ENCODE assay signal across 16 mouse cellular contexts in the genomic region with DNA sequence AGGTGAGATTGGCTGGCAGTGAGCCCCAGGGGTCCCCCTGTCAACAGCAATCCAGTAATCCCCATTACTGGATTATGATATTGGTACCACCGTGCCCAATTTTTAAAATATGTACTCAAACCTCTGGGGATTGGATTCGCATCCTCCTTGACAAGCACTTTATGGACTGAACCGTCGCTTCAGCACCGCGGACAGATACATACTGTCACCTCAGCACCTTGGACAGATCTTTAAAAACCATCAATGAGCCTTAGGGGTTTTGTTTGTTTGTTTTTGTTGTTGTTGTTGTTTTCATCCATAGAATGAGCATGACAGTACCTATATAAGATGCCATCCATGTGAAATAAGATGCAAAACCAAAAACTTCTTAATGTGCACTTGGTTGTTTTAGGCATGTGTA. TPM values are rescaled to one million over a fixed set of nuclear protein-coding genes. Genes with fewer than 3 reads are reported as not detected.
DNase-seq lines count a peak whose midpoint lies in the region; ATAC-seq and TF ChIP-seq lines count a peak whose summit lies in the region.
"Had no signal": no experiment of that assay in that cellular context is flagged by ENCODE, and none has a peak within 500 bp of the region (broad histone marks: within the 10 kb centered on the region; RNA-seq: fewer than 3 reads in every experiment).

No protein-coding gene starts in this region.

- H3K27ac ChIP-seq in lung, embryonic 14.5 days (ENCODE audit: low read depth): no peak overlapping the region
- no peak overlapping the region for H3K27ac ChIP-seq in limb, embryonic 14.5 days (replicated peaks; ENCODE audit: low read depth, low read length)
- no peak overlapping the region for H3K27ac ChIP-seq in intestine, postnatal 0 days (ENCODE audit: low read depth, low read length)
- H3K27ac ChIP-seq: embryonic facial prominence, embryonic 13.5 days; macrophage; neural tube, embryonic 12.5 days had no signal

- 12% methylated on average over 6 of the region's 6 CpGs for WGBS in lung, embryonic 14.5 days
- 12% methylated on average over 6 of the region's 6 CpGs for WGBS in limb, embryonic 14.5 days
- WGBS in intestine, postnatal 0 days: 12% methylated on average over 6 of the region's 6 CpGs

- DNase-seq in adrenal gland, adult 2 months: peak; percentile 20
- DNase-seq in adrenal gland, adult 8-10 months: no peak
- DNase-seq in lung, embryonic 14.5 days: peak; percentile 61
- DNase-seq in lung, adult 18-20 months: no peak
- peak; percentile 50 for DNase-seq in adrenal gland, postnatal 10 days
- peak; percentile 42 for DNase-seq in limb, embryonic 14.5 days (ENCODE audit: low spot score)
- DNase-seq: cerebellum, adult 11 months; thymus, postnatal 4 days had no signal

- H3K9ac ChIP-seq in lung, embryonic 14.5 days: no peak overlapping the region
- no peak overlapping the region for H3K9ac ChIP-seq in limb, embryonic 14.5 days (ENCODE audit: low read depth, low read length, severe bottlenecking)
- H3K9ac ChIP-seq in intestine, postnatal 0 days (ENCODE audit: low read depth, low read length): no peak overlapping the region
- H3K9ac ChIP-seq: embryonic facial prominence, embryonic 13.5 days; neural tube, embryonic 12.5 days had no signal

- no peak overlapping the region for H3K4me2 ChIP-seq in lung, embryonic 14.5 days
- H3K4me2 ChIP-seq in limb, embryonic 14.5 days (replicated peaks; ENCODE audit: low read depth, low read length, severe bottlenecking): no peak overlapping the region
- no peak overlapping the region for H3K4me2 ChIP-seq in intestine, postnatal 0 days (replicated peaks; ENCODE audit: low read depth)
- H3K4me2 ChIP-seq: embryonic facial prominence, embryonic 13.5 days; neural tube, embryonic 12.5 days had no signal

- no peak for TF ChIP-seq CTCF in lung, embryonic 14.5 days (IDR thresholded peaks at IDR 0.05; ENCODE audit: low read depth)
- TF ChIP-seq CTCF in intestine, postnatal 0 days (IDR thresholded peaks at IDR 0.05; ENCODE audit: low read depth): no peak

- no peaks in the 10 kb centered on the region for H3K36me3 ChIP-seq in lung, embryonic 14.5 days (ENCODE audit: insufficient read depth)
- H3K36me3 ChIP-seq in limb, embryonic 14.5 days (ENCODE audit: control insufficient read depth, insufficient read depth, low read length): no peaks in the 10 kb centered on the region
- H3K36me3 ChIP-seq in intestine, postnatal 0 days (ENCODE audit: control insufficient read depth, insufficient read depth): no peaks in the 10 kb centered on the region
- H3K36me3 ChIP-seq: embryonic facial prominence, embryonic 13.5 days; neural tube, embryonic 12.5 days had no signal

- H3K27me3 ChIP-seq in lung, embryonic 14.5 days (ENCODE audit: insufficient read depth, low read length): no peaks in the 10 kb centered on the region
- H3K27me3 ChIP-seq in limb, embryonic 14.5 days (ENCODE audit: control insufficient read depth, insufficient read depth, low read length): no peaks in the 10 kb centered on the region
- H3K27me3 ChIP-seq in intestine, postnatal 0 days (replicated peaks; ENCODE audit: control insufficient read depth, insufficient read depth, low read length): no peaks in the 10 kb centered on the region
- H3K27me3 ChIP-seq: embryonic facial prominence, embryonic 13.5 days; neural tube, embryonic 12.5 days had no signal

- no peak overlapping the region for H3K4me3 ChIP-seq in lung, embryonic 14.5 days (ENCODE audit: low read depth, low read length)
- H3K4me3 ChIP-seq in limb, embryonic 14.5 days (replicated peaks; ENCODE audit: low read length): no peak overlapping the region
- H3K4me3 ChIP-seq in intestine, postnatal 0 days (ENCODE audit: low read depth, low read length): no peak overlapping the region
- H3K4me3 ChIP-seq: embryonic facial prominence, embryonic 13.5 days; neural tube, embryonic 12.5 days had no signal

- H3K9me3 ChIP-seq in lung, embryonic 14.5 days (ENCODE audit: low read depth, low read length): no peaks in the 10 kb centered on the region
- no peaks in the 10 kb centered on the region for H3K9me3 ChIP-seq in limb, embryonic 14.5 days (ENCODE audit: control insufficient read depth, low read length)
- H3K9me3 ChIP-seq in intestine, postnatal 0 days (ENCODE audit: control insufficient read depth): no peaks in the 10 kb centered on the region
- H3K9me3 ChIP-seq: embryonic facial prominence, embryonic 13.5 days; neural tube, embryonic 12.5 days had no signal

- TF ChIP-seq POLR2A in limb, embryonic 14.5 days (IDR thresholded peaks at IDR 0.05; ENCODE audit: borderline replicate concordance, extremely low read depth, insufficient read depth, insufficient read length): no peak

- no peak for ATAC-seq in lung, embryonic 14.5 days (ENCODE audit: insufficient read depth)
- ATAC-seq in limb, embryonic 14.5 days (ENCODE audit: low FRiP score, low read depth): no peak
- no peak for ATAC-seq in cerebellum, adult (ENCODE audit: insufficient number of reproducible peaks, low FRiP score, low TSS enrichment)
- no peak for ATAC-seq in intestine, postnatal 0 days
- ATAC-seq: forebrain, embryonic 16.5 days; inflammation-experienced regulatory T-cells, adult 6 months had no signal

- no peaks in the 10 kb centered on the region for H3K4me1 ChIP-seq in lung, embryonic 14.5 days (ENCODE audit: insufficient read depth)
- H3K4me1 ChIP-seq in limb, embryonic 14.5 days (ENCODE audit: control insufficient read depth, insufficient read depth, low read length): no peaks in the 10 kb centered on the region
- no peaks in the 10 kb centered on the region for H3K4me1 ChIP-seq in intestine, postnatal 0 days (replicated peaks; ENCODE audit: control insufficient read depth, insufficient read depth, low read length)
- H3K4me1 ChIP-seq: embryonic facial prominence, embryonic 13.5 days; neural tube, embryonic 12.5 days had no signal

RNA-seq across cellular contexts. Expression of a gene that starts 54.4 kb away (rescaled TPM):
- total RNA-seq in adrenal gland, adult 2 months (2021): under 1 TPM; 0.48 to 0.72 TPM
- 0.28 and 0.40 TPM in 2 replicates for polyA plus RNA-seq in adrenal gland, adult 2 months (2012; rRNA removed)
- total RNA-seq in adrenal gland, adult 8-10 months (2022): under 1 TPM; 0.23 to 0.45 (median 0.38) TPM
- 0.47 and 0.74 TPM in 2 replicates for polyA plus RNA-seq in lung, embryonic 14.5 days (2014; fragmentation: Nextera tagmentation; extraction: Ambion mirVana)
- total RNA-seq in adrenal gland, postnatal 10 days (2021): under 1 TPM; 0.79 to 0.87 TPM
- 3.8 and 4.1 TPM in 2 replicates for polyA plus RNA-seq in limb, embryonic 14.5 days (2012; rRNA removed)
- 1.2 and 1.6 TPM in 2 replicates for polyA plus RNA-seq in limb, embryonic 14.5 days (2014; fragmentation: Nextera tagmentation; extraction: Ambion mirVana)
- polyA plus RNA-seq in intestine, postnatal 0 days (2015; fragmentation: Nextera tagmentation; extraction: Ambion mirVana): 2.0 and 2.2 TPM in 2 replicates
- polyA plus RNA-seq: C2C12; inflammation-experienced regulatory T-cells, adult 6 months had no signal

Comparison
In these comparisons a context has a peak if more than half of its experiments do, and no peak if none do; other contexts are left out.
1. DNase-seq: peak in adrenal gland, adult 2 months (single experiment), lung, embryonic 14.5 days (single experiment), adrenal gland, postnatal 10 days (single experiment) and limb, embryonic 14.5 days (single experiment); none in adrenal gland, adult 8-10 months (single experiment) and lung, adult 18-20 months (0 of 2).